Mouse (Mus musculus) gastrocnemius, adult 2 months (tissue): ENCODE results near the gene Klrg1. TPM values are rescaled to one million over a fixed set of nuclear protein-coding genes. Genes with fewer than 3 reads are reported as not detected.

ENCODE experiments used
- DNase-seq: peaks from one replicate; pipeline ENCODE4 v3.0.0; 2022
- H3K27ac ChIP-seq: fragments of 200-600 bp; 2 replicates; pipeline ENCODE4 v1.8.1; 2022; ENCODE audit warnings: mild to moderate bottlenecking
- H3K4me3 ChIP-seq: fragments of 200-600 bp; 2 replicates; pipeline ENCODE4 v1.8.1; 2022; ENCODE audit warnings: mild to moderate bottlenecking, moderate library complexity
- CTCF ChIP-seq: fragments of 200-600 bp; IDR thresholded peaks from 2 replicates; pipeline ENCODE4 v1.8.1; 2022; ENCODE audit warnings: antibody characterized with exemption, mild to moderate bottlenecking, moderate library complexity
- intact Hi-C: fragments of 180-260 bp; cut with DNase I; formaldehyde crosslinking; loops from one replicate; pipeline ENCODE4 v1.15.1; 2025
- long read RNA-seq, 2 experiments: library from polyadenylated mRNA; stranded (forward); transcript quantifications; one replicate each; pipeline ENCODE4 v2.0.0; 2021
- total RNA-seq, 2 experiments: library from RNA; stranded (reverse); gene quantifications; 2 replicates each; pipeline ENCODE4 v1.2.3; 2021

Gene Klrg1
- total RNA-seq = not detected
- long read RNA-seq, experiment 1 = 0 reads
- long read RNA-seq, experiment 2, partial matches to known transcripts = 0 of 1 reads
- long read RNA-seq, experiment 2, other reads (novel, unspliced or antisense) = 1 of 1 reads

GRCm38 (mm10) chr6:122282782-122283181 lies at the start of gene Klrg1:
Gene Klrg1 (minus strand): TSS chr6:122282882.
- intact Hi-C loops = no loop called here
- DNase-seq = no peak
- no peak for TF ChIP-seq CTCF
- no peak within 1 kb of the TSS for H3K4me3 ChIP-seq
- H3K27ac ChIP-seq = no peak within 1 kb of the TSS

DNA sequence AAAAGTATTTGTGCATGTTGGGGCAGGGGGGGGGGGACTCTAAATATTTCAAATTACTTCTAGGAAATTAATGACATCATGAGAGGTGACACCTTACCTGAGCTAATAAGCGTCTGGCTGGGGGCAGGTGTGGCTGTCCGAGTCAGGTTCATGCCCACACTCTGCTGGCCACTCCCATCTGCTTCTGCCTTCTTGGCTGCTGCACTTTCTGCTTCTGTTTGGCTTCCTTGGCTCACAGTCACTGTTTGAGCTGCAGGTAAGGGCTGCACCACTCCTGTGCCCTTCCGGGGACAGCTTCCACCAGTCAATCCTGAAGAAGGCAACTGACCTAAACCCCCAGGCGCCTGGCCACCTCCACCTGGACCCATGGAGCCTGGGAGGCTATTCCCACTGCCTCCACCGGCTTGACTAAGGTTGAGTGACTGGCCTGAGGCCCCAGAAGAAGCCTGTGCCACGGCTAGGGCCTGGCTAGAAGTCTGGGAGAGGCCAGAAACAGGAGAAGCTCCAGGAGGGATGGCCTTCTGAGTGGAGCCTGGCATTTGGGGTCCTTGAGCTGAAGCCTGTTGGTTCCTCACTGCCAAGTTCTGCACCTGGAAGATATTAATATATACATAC lies 42.8 kb upstream of the Klrg1 start:
- intact Hi-C loops = no loop called here
- no peak overlapping the region for H3K27ac ChIP-seq
- DNase-seq = no peak
- H3K4me3 ChIP-seq = no peak overlapping the region
- no peak for TF ChIP-seq CTCF

DNA sequence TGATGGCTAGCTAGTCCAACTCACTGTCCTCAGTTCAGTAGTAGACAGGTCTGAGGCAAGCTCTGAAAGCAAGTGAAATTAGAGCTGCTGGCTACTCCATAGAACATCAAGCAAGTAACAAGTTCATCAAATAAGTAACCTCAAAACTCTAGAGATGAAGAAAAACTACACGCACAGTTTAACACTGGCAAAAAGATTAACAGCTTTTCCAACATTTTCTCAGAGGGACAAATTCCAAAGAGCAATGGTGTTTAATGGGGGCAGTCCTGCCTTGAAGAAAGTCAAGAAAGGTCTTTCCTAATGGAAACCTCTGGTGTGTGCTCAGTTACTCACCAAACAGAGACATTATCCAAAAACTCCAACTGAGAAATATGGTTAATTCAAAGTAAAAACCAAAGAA lies 36.0 kb upstream of the Klrg1 start:
- DNase-seq = no peak
- intact Hi-C loops = no loop called here
- no peak overlapping the region for H3K27ac ChIP-seq

GRCm38 (mm10) chr6:122310187-122310820 lies 27.6 kb upstream of the Klrg1 start:
- Histone ChIP-seq H3K4me3 (peak overlapping the region; percentile 84), H3K27ac (peak overlapping the region; percentile 5; the same call in 1 of the 2 replicates)
- no peak for DNase-seq
- intact Hi-C loops = no loop called here
- no peak for TF ChIP-seq CTCF

More for the DNA sequence above, 36.0 kb upstream of the Klrg1 start:
- TF ChIP-seq CTCF = no peak
- H3K4me3 ChIP-seq = no peak overlapping the region

DNA sequence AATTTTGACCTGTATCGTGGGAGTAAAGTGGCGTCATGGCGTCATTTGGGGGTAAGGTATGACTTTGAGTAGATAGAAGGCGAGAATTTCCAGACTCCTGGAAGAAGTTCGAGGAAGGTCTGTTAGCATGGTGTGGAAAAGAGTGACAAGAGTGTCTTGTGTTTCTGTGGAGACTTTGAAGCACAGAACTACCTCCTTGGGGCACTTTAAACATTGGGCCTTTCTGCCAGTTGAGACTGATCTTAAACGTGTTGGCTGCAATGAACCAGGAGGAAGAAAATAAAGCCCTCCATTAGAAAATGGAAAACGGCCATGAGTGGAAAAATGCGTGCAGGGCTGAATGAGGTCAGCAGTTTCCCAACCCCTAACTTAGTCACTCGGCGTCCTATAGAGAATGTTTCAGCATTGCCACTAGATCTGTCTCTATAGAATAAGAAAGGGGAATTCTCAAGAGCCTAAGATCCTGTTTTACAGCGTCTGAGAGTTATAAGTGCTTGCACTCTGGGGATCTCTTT lies 26.8 kb upstream of the Klrg1 start:
- TF ChIP-seq CTCF = no peak
- peak overlapping the region; percentile 93 for H3K27ac ChIP-seq
- H3K4me3 ChIP-seq = peak overlapping the region; percentile 84
- DNase-seq = no peak
- intact Hi-C loops = loop anchor here (2.0 to 10.0 kb wide), 2 partner anchors 29 to 1035 kb away; no protein-coding TSS in a partner anchor

DNA sequence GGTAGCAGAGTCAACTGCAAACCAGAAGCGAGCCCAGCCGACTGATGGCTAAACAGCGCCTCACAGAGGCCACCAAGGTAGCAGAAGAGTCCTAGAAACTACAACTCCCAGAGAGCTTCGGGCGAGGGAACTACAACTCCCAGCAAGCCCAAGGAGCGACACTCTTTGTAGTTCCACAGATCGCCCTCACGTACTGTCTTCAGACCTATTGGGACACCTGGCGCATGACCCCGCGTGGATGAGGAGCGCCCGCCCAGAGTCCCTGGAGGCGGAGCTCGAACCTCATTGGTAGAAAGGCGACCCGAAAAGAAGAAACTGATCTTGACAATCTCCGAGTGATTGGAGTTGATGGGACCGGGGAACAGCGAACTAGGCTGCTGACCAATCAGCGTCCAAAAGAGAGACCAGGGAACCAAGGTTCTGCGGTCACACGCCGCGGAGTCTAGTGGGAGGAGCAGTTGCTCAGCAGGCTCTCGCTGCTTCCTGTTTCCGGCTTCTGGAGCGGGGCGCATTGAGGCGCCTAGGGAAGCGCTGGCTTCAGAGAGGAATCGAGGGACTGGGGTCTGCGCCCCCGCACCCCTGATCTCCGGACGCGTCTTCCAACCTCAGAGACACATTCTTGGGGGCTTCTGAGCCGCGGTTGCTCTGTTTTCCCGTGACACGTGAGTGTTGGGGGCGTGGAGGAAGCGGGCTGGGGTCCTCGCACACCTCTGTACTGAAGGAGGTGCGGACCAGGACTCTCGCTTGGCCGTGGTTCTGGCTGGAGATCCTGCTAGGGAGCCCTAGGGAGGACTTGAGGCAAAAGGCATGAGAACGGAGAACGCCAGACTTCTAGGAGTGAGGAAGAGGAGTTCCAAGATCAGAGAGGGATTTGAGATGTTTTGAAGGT lies 26.1 kb upstream of the Klrg1 start, which contains the start of gene M6pr:
Gene M6pr (plus strand): TSS at position 216 of the 889 bp plus-strand sequence.
- DNase-seq = peak; percentile 97
- Histone ChIP-seq H3K4me3 (peak within 1 kb of the TSS; percentile 84), H3K27ac (peak within 1 kb of the TSS; percentile 93)
- TF ChIP-seq CTCF = peak; percentile 91
- intact Hi-C loops = loop anchor here (2.0 to 10.0 kb wide), 2 partner anchors 30 to 1034 kb away; no protein-coding TSS in a partner anchor

DNA sequence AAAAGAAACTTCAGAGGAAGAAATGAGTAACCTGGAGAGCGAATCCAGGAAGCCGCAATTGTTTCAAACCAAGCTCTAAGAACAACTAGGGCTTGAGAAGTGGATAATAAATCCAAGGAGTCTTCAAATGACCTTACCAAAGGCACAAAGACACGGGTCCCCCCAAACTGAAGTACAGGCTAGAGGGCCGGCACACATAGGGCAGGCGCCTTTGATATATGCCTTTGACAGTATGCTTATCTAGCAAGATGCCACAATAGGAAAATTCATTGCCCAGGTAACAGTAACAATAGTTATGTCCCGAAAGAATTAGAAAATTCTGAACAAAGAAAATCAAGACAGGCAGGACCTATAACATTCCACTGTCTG lies 25.4 kb upstream of the Klrg1 start:
- intact Hi-C loops = loop anchor here (2.0 to 10.0 kb wide), 2 partner anchors 31 to 1033 kb away; no protein-coding TSS in a partner anchor
- TF ChIP-seq CTCF = no peak
- Histone ChIP-seq H3K27ac (no peak overlapping the region; the same call in 1 of the 2 replicates), H3K4me3 (peak overlapping the region; percentile 84)
- no peak for DNase-seq

GRCm38 (mm10) chr6:122306707-122307106 lies 24.0 kb upstream of the Klrg1 start:
- DNase-seq = no peak
- intact Hi-C loops = loop anchor here (10.0 kb wide), 1 partner anchor 1032 kb away; no protein-coding TSS in a partner anchor
- TF ChIP-seq CTCF = no peak
- no peak overlapping the region for H3K27ac ChIP-seq
- no peak overlapping the region for H3K4me3 ChIP-seq

DNA sequence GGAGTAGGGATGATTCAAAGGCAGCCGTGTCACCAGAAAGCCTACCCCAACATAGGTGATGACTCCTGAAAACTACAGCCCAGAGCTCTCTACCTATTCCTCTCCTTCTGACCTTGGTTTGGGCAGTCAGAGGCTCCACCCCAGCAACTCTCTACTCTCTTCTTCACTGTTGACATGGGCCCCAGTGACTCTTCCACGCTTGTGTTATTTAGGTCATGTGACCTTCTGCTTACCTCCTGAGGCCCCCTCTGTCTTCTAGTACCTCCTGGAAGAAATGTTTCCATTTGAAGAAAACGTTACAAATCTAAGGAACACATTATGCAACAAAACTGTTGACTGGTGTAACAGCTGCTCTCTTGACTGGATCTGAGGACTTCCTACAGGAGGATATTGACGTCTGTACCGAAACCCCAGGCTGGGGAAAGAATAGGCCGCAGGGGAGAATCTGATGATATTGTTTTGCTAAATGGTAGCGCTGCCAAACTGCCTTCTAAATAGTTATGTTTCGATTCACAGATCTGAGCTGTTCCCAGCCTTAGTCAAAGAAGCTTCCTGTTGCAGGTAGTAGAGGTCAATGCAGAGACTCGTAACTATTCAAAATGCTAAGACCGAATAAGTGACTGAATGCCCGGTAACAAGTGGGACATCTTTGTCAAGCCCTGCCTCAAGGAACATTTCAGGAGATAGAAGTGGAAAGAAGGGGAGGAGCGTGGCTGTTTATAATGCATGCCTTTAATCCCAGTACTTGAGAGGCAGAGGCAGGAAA lies 22.3 kb upstream of the Klrg1 start:
- no peak for TF ChIP-seq CTCF
- H3K27ac ChIP-seq = no peak overlapping the region
- DNase-seq = no peak
- H3K4me3 ChIP-seq = no peak overlapping the region
- intact Hi-C loops = loop anchor here (2.0 to 10.0 kb wide), 3 partner anchors 46 to 1030 kb away; no protein-coding TSS in a partner anchor

DNA sequence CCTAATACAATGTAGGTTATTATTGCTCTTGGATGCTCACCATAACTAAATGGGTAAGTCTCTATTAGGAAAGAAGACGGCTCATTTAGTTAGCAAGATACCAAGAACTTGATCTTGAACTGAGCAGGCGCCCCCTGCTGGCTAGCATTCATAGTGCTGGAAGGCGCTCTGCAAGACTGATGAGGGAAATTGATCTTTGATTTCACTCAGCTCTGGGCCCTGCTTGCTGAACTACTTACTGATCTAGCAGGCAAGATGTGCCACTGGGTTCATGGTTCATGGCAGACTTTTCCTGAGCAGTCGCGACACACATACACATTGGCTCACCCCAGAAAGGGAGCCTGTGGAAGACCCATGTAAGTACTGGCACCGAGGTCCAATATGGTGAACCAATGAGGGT lies 21.7 kb upstream of the Klrg1 start:
- peak; percentile 81 for DNase-seq
- peak; percentile 97 for TF ChIP-seq CTCF
- H3K4me3 ChIP-seq = no peak overlapping the region
- no peak overlapping the region for H3K27ac ChIP-seq
- intact Hi-C loops = loop anchor here (2.0 to 10.0 kb wide), 3 partner anchors 46 to 1030 kb away; no protein-coding TSS in a partner anchor

DNA sequence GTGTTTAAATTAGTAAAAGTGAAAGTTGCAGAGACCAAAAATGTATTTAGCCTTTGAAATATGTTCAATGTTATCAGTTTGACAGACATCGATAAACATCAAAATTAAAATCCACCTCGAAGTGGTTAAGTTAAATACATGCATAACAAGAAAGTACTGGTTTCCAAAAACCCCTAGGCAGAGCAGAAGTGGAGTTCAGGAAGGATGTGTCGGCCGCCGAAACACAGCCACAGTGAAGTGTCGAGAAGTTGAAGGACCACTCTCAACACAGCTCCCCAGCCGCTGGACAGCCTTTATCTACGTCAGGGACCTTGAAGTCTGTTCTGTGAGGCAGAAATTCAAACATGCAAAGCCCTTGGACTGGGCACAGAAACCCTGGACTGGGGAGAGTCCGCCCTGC lies 20.8 kb upstream of the Klrg1 start:
- H3K4me3 ChIP-seq = no peak overlapping the region
- no peak for DNase-seq
- TF ChIP-seq CTCF = no peak
- H3K27ac ChIP-seq = no peak overlapping the region
- intact Hi-C loops = loop anchor here (5.0 to 10.0 kb wide), 2 partner anchors 741 to 1029 kb away; no protein-coding TSS in a partner anchor
